Comparison of ENCODE assay signal across 11 mouse cellular contexts in genomic region chr10:127043187-127043586, GRCm38 (mm10). TPM values are rescaled to one million over a fixed set of nuclear protein-coding genes. Genes with fewer than 3 reads are reported as not detected.
DNase-seq lines count a peak whose midpoint lies in the region; ATAC-seq and TF ChIP-seq lines count a peak whose summit lies in the region.
"Had no signal": no experiment of that assay in that cellular context is flagged by ENCODE, and none has a peak within 500 bp of the region (broad histone marks: within the 10 kb centered on the region; RNA-seq: fewer than 3 reads in every experiment).

No protein-coding gene starts in this region.

- H3K4me1 ChIP-seq in lung, embryonic 14.5 days (ENCODE audit: insufficient read depth): peaks cover 6% of the 10 kb centered on the region; the same call in 1 of the 2 replicates
- peaks cover 7% of the 10 kb centered on the region for H3K4me1 ChIP-seq in embryonic facial prominence, embryonic 14.5 days (ENCODE audit: control insufficient read depth, insufficient read depth, low read length)
- peaks cover 11% of the 10 kb centered on the region for H3K4me1 ChIP-seq in kidney, embryonic 16.5 days (ENCODE audit: insufficient read depth, low read length)
- peaks cover 24% of the 10 kb centered on the region for H3K4me1 ChIP-seq in liver, embryonic 15.5 days (replicated peaks)

- no peak overlapping the region for H3K4me3 ChIP-seq in lung, embryonic 14.5 days (ENCODE audit: low read depth, low read length)
- H3K4me3 ChIP-seq in embryonic facial prominence, embryonic 14.5 days (ENCODE audit: low read depth, low read length): no peak overlapping the region
- no peak overlapping the region for H3K4me3 ChIP-seq in kidney, embryonic 16.5 days (ENCODE audit: low read length)
- H3K4me3 ChIP-seq in liver, embryonic 15.5 days (replicated peaks): no peak overlapping the region

- DNase-seq in lung, embryonic 14.5 days: no peak
- no peak for DNase-seq in lung, postnatal 36 days
- DNase-seq in embryonic facial prominence, embryonic 14.5 days (ENCODE audit: low spot score): no peak
- DNase-seq in heart, adult 18-20 months: no peak
- DNase-seq in adrenal gland, adult 18-20 months (ENCODE audit: low spot score in 2 of 2): no peak
- DNase-seq: cerebellum, adult 9-10 months; lung, postnatal 10 days had no signal

- 86% methylated on average over 6 of the region's 6 CpGs for WGBS in lung, embryonic 14.5 days
- 78% methylated on average over 5 of the region's 6 CpGs for WGBS in embryonic facial prominence, embryonic 14.5 days
- 52% methylated on average over 6 of the region's 6 CpGs for WGBS in kidney, embryonic 16.5 days
- 72% methylated on average over 6 of the region's 6 CpGs for WGBS in liver, embryonic 15.5 days (ENCODE audit: insufficient replicate concordance)

- H3K36me3 ChIP-seq in lung, embryonic 14.5 days (ENCODE audit: insufficient read depth): peaks cover 20% of the 10 kb centered on the region
- peaks cover 6% of the 10 kb centered on the region; the same call in 1 of the 2 replicates for H3K36me3 ChIP-seq in embryonic facial prominence, embryonic 14.5 days (ENCODE audit: control insufficient read depth, insufficient read depth, low read length)
- peaks cover 12% of the 10 kb centered on the region for H3K36me3 ChIP-seq in kidney, embryonic 16.5 days (ENCODE audit: insufficient read depth, low read length)
- 0 out of 2 replicates have a peak, but pooled peaks cover 4% of the 10 kb centered on the region for H3K36me3 ChIP-seq in liver, embryonic 15.5 days (replicated peaks)

- H3K27me3 ChIP-seq in lung, embryonic 14.5 days (ENCODE audit: insufficient read depth, low read length): peaks cover 14% of the 10 kb centered on the region
- peaks cover 8% of the 10 kb centered on the region for H3K27me3 ChIP-seq in embryonic facial prominence, embryonic 14.5 days (replicated peaks; ENCODE audit: control insufficient read depth, insufficient read depth, low read length)
- H3K27me3 ChIP-seq in kidney, embryonic 16.5 days (ENCODE audit: insufficient read depth, low read length): peaks cover 11% of the 10 kb centered on the region
- H3K27me3 ChIP-seq in liver, embryonic 15.5 days: peaks cover 51% of the 10 kb centered on the region

- no peak overlapping the region for H3K9ac ChIP-seq in lung, embryonic 14.5 days
- no peak overlapping the region for H3K9ac ChIP-seq in embryonic facial prominence, embryonic 14.5 days (ENCODE audit: low read depth, low read length)
- no peak overlapping the region for H3K9ac ChIP-seq in kidney, embryonic 16.5 days (replicated peaks; ENCODE audit: low read length)
- no peak overlapping the region for H3K9ac ChIP-seq in liver, embryonic 15.5 days

- no peak for TF ChIP-seq CTCF in lung, embryonic 14.5 days (IDR thresholded peaks at IDR 0.05; ENCODE audit: low read depth)

- no peak overlapping the region for H3K27ac ChIP-seq in lung, embryonic 14.5 days (ENCODE audit: low read depth)
- H3K27ac ChIP-seq in embryonic facial prominence, embryonic 14.5 days (replicated peaks; ENCODE audit: low read depth, low read length): no peak overlapping the region
- peak overlapping the region; percentile 56 for H3K27ac ChIP-seq in kidney, embryonic 16.5 days (ENCODE audit: low read length)
- no peak overlapping the region for H3K27ac ChIP-seq in liver, embryonic 15.5 days (replicated peaks)

- peak overlapping the region; percentile 98; the same call in 1 of the 2 replicates for H3K4me2 ChIP-seq in lung, embryonic 14.5 days
- peak overlapping the region; percentile 81; the same call in 1 of the 2 replicates for H3K4me2 ChIP-seq in embryonic facial prominence, embryonic 14.5 days (ENCODE audit: low read depth, low read length)
- H3K4me2 ChIP-seq in kidney, embryonic 16.5 days (replicated peaks; ENCODE audit: low read depth, low read length): no peak overlapping the region
- peak overlapping the region; percentile 93 for H3K4me2 ChIP-seq in liver, embryonic 15.5 days

- H3K9me3 ChIP-seq in lung, embryonic 14.5 days (ENCODE audit: low read depth, low read length): no peaks in the 10 kb centered on the region
- H3K9me3 ChIP-seq in embryonic facial prominence, embryonic 14.5 days (ENCODE audit: control insufficient read depth, low read length): no peaks in the 10 kb centered on the region
- H3K9me3 ChIP-seq in kidney, embryonic 16.5 days (ENCODE audit: low read length): no peaks in the 10 kb centered on the region
- H3K9me3 ChIP-seq in liver, embryonic 15.5 days (replicated peaks): no peaks in the 10 kb centered on the region

- ATAC-seq in lung, embryonic 14.5 days (ENCODE audit: insufficient read depth): no peak
- no peak for ATAC-seq in embryonic facial prominence, embryonic 14.5 days (ENCODE audit: low read depth)
- ATAC-seq in kidney, embryonic 16.5 days (ENCODE audit: low FRiP score, low TSS enrichment): peak; percentile 66
- no peak for ATAC-seq in liver, embryonic 15.5 days (ENCODE audit: insufficient read depth)

RNA-seq across cellular contexts. Expression of gene Eef1akmt3, which starts 1.9 kb away (rescaled TPM):
- 0.53 and 0.74 TPM in 2 replicates for polyA plus RNA-seq in lung, embryonic 14.5 days (2014; fragmentation: Nextera tagmentation; extraction: Ambion mirVana)
- 0.84 and 1.0 TPM in 2 replicates for polyA plus RNA-seq in embryonic facial prominence, embryonic 14.5 days (2014; fragmentation: Nextera tagmentation; extraction: Ambion mirVana)
- polyA plus RNA-seq in kidney, embryonic 16.5 days (2015; fragmentation: Nextera tagmentation; extraction: Ambion mirVana): 0.76 and 0.94 TPM in 2 replicates
- polyA plus RNA-seq in liver, embryonic 15.5 days (2015; fragmentation: Nextera tagmentation; extraction: Ambion mirVana): 0.06 and 0.14 TPM in 2 replicates
- under 1 TPM in 1 of 2 experiments, not detected in 1; 0.15 TPM for total RNA-seq in heart, adult 18-20 months (2021)
- total RNA-seq in adrenal gland, adult 18-20 months (2021): under 1 TPM; 0.26 to 0.27 TPM
- total RNA-seq: gastrocnemius, adult 8-10 months had no signal
- polyA plus RNA-seq: erythroblast, embryonic 14.5 days had no signal

RNA-seq across cellular contexts. Expression of gene Mettl1, which starts 2.0 kb away (rescaled TPM):
- 59.5 and 60.7 TPM in 2 replicates for polyA plus RNA-seq in lung, embryonic 14.5 days (2014; fragmentation: Nextera tagmentation; extraction: Ambion mirVana)
- polyA plus RNA-seq in embryonic facial prominence, embryonic 14.5 days (2014; fragmentation: Nextera tagmentation; extraction: Ambion mirVana): 47.7 and 55.9 TPM in 2 replicates
- polyA plus RNA-seq in kidney, embryonic 16.5 days (2015; fragmentation: Nextera tagmentation; extraction: Ambion mirVana): 52.8 and 58.2 TPM in 2 replicates
- polyA plus RNA-seq in liver, embryonic 15.5 days (2015; fragmentation: Nextera tagmentation; extraction: Ambion mirVana): 15.6 and 15.7 TPM in 2 replicates
- 1 to 10 TPM; 7.0 to 8.2 TPM for total RNA-seq in heart, adult 18-20 months (2021)
- total RNA-seq in adrenal gland, adult 18-20 months (2021): 10 to 100 TPM; 16.0 to 18.2 TPM

RNA-seq across cellular contexts. Expression of gene Cyp27b1, which starts 4.9 kb away (rescaled TPM):
- 0.09 TPM in 1 of 2 replicates, not detected in the other for polyA plus RNA-seq in lung, embryonic 14.5 days (2014; fragmentation: Nextera tagmentation; extraction: Ambion mirVana)
- polyA plus RNA-seq in embryonic facial prominence, embryonic 14.5 days (2014; fragmentation: Nextera tagmentation; extraction: Ambion mirVana): 0.13 and 0.29 TPM in 2 replicates
- polyA plus RNA-seq in kidney, embryonic 16.5 days (2015; fragmentation: Nextera tagmentation; extraction: Ambion mirVana): 32.6 and 53.8 TPM in 2 replicates
- not detected in 2 replicates for polyA plus RNA-seq in liver, embryonic 15.5 days (2015; fragmentation: Nextera tagmentation; extraction: Ambion mirVana)
- total RNA-seq in heart, adult 18-20 months (2021): under 1 TPM; 0.20 to 0.23 TPM
- under 1 TPM; 0.42 to 0.56 TPM for total RNA-seq in adrenal gland, adult 18-20 months (2021)
- total RNA-seq: gastrocnemius, adult 8-10 months had no signal
- polyA plus RNA-seq: erythroblast, embryonic 14.5 days had no signal

RNA-seq across cellular contexts. Expression of gene Tsfm, which starts 12.5 kb away (rescaled TPM):
- 76.8 and 77.3 TPM in 2 replicates for polyA plus RNA-seq in lung, embryonic 14.5 days (2014; fragmentation: Nextera tagmentation; extraction: Ambion mirVana)
- polyA plus RNA-seq in embryonic facial prominence, embryonic 14.5 days (2014; fragmentation: Nextera tagmentation; extraction: Ambion mirVana): 61.0 and 61.3 TPM in 2 replicates
- 102 and 103 TPM in 2 replicates for polyA plus RNA-seq in kidney, embryonic 16.5 days (2015; fragmentation: Nextera tagmentation; extraction: Ambion mirVana)
- 43.9 and 44.8 TPM in 2 replicates for polyA plus RNA-seq in liver, embryonic 15.5 days (2015; fragmentation: Nextera tagmentation; extraction: Ambion mirVana)
- total RNA-seq in heart, adult 18-20 months (2021): 10 to 100 TPM; 57.3 to 71.6 TPM
- total RNA-seq in adrenal gland, adult 18-20 months (2021): 10 to 100 TPM; 55.1 to 61.3 TPM

RNA-seq across cellular contexts. Expression of gene March9, which starts 16.8 kb away (rescaled TPM):
- 0.99 and 1.5 TPM in 2 replicates for polyA plus RNA-seq in lung, embryonic 14.5 days (2014; fragmentation: Nextera tagmentation; extraction: Ambion mirVana)
- 1.5 and 2.0 TPM in 2 replicates for polyA plus RNA-seq in embryonic facial prominence, embryonic 14.5 days (2014; fragmentation: Nextera tagmentation; extraction: Ambion mirVana)
- polyA plus RNA-seq in kidney, embryonic 16.5 days (2015; fragmentation: Nextera tagmentation; extraction: Ambion mirVana): 1.2 and 1.4 TPM in 2 replicates
- polyA plus RNA-seq in liver, embryonic 15.5 days (2015; fragmentation: Nextera tagmentation; extraction: Ambion mirVana): 0.03 TPM in 1 of 2 replicates, not detected in the other
- total RNA-seq in heart, adult 18-20 months (2021): 1 to 10 TPM; 2.9 to 3.5 TPM
- 1 to 10 TPM; 6.3 to 6.8 TPM for total RNA-seq in adrenal gland, adult 18-20 months (2021)
- polyA plus RNA-seq: erythroblast, embryonic 14.5 days had no signal

Comparison
In these comparisons a context has a peak if more than half of its experiments do, and no peak if none do; other contexts are left out.
1. RNA of gene Cyp27b1, which starts 4.9 kb away (polyA plus RNA-seq): 32.6 to 53.8 TPM in kidney, embryonic 16.5 days; 0.13 to 0.29 TPM in embryonic facial prominence, embryonic 14.5 days, 0.09 TPM in lung, embryonic 14.5 days and not detected in liver, embryonic 15.5 days; every median in the first group is over 10 times any median in the second.